Mouse (Mus musculus) G1E (cell line): Measurements from ENCODE around the gene Fam155a. TPM values are rescaled to one million over a fixed set of nuclear protein-coding genes. Genes with fewer than 3 reads are reported as not detected.

Experiments used
- ATAC-seq: 2 replicates; pipeline ENCODE4 v1.8.0; 2016; ENCODE audit warnings: mild to moderate bottlenecking; ENCODE audit not compliant: insufficient number of reproducible peaks, poor library complexity, low FRiP score, severe bottlenecking; ENCODE audit errors: extremely low read depth
- DNase-seq: peaks from one replicate; pipeline ENCODE4 v3.0.0; 2012; ENCODE audit warnings: low spot score
- H3K27me3 ChIP-seq: 2 replicates; pipeline ENCODE4 v1.6.1; 2012; ENCODE audit warnings: mild to moderate bottlenecking, low read length, inconsistent platforms; ENCODE audit not compliant: insufficient read depth
- H3K36me3 ChIP-seq: replicated peaks from 2 replicates; pipeline ENCODE3; 2012; ENCODE audit warnings: mild to moderate bottlenecking, inconsistent platforms
- H3K4me1 ChIP-seq: 2 replicates; pipeline ENCODE4 v1.6.1; 2012; ENCODE audit warnings: low read depth, low read length, inconsistent platforms, mixed read lengths; ENCODE audit not compliant: insufficient read depth
- H3K4me3 ChIP-seq: 2 replicates; pipeline ENCODE4 v1.5.1; 2012; ENCODE audit warnings: low read depth, mild to moderate bottlenecking, inconsistent platforms, low read length, moderate library complexity, mixed read lengths
- H3K9me3 ChIP-seq: replicated peaks from 2 replicates; pipeline ENCODE4 v1.6.1; 2012; ENCODE audit warnings: inconsistent platforms
- CTCF ChIP-seq: IDR thresholded peaks from 2 replicates; pipeline ENCODE4 v1.5.1; 2012; ENCODE audit warnings: low read depth, low read length, inconsistent platforms, mixed read lengths
- GATA1 ChIP-seq: IDR thresholded peaks from 2 replicates; pipeline ENCODE4 v1.6.1; 2012; ENCODE audit warnings: borderline replicate concordance, low read length, inconsistent platforms, mixed read lengths
- GATA2 ChIP-seq: IDR thresholded peaks from 2 replicates; pipeline ENCODE4 v1.6.1; 2012; ENCODE audit warnings: low read depth, low read length, inconsistent platforms, borderline replicate concordance
- POLR2AphosphoS5 ChIP-seq: IDR thresholded peaks from 2 replicates; pipeline ENCODE4 v1.6.1; 2012; ENCODE audit warnings: low read depth, low read length, inconsistent platforms; ENCODE audit not compliant: insufficient replicate concordance
- TAL1 ChIP-seq: conservative IDR thresholded peaks from 2 replicates; pipeline ENCODE4 v1.6.1; 2012; ENCODE audit warnings: low read depth, low read length, inconsistent platforms, mixed read lengths
- polyA plus RNA-seq: library from polyadenylated mRNA; stranded (reverse); fragments of >175 nt; gene quantifications from 2 replicates; pipeline ENCODE4 v1.2.3, GENCODE M21; 2012
- total RNA-seq, 2 experiments: library from RNA; stranded (forward) in 1 of 2; stranded (reverse) in 1 of 2; fragments of 200-1000 nt in 1 of 2; fragments of >200 nt in 1 of 2; fragmentation: Nextera tagmentation in 1 of 2; gene quantifications; 2 replicates each; pipeline ENCODE4 v1.2.3; 2014 to 2017

The Fam155a gene
- total and polyA plus RNA-seq, 3 experiments, result 0.27 TPM; not detected in 2

- Histone ChIP-seq H3K36me3 (no peaks in the 10 kb centered on the region), H3K9me3 (no peaks in the 10 kb centered on the region), H3K4me3 (no peak overlapping the region), H3K4me1 (no peaks in the 10 kb centered on the region), H3K27me3 (no peaks in the 10 kb centered on the region)
- TF ChIP-seq CTCF (no peak), POLR2AphosphoS5 (no peak), GATA2 (no peak), GATA1 (no peak), TAL1 (no peak)
- no peak for ATAC-seq
- DNase-seq, result no peak
Measured at GRCm38 (mm10) chr8:9182461-9182860, 588.5 kb downstream of the Fam155a start.

GRCm38 (mm10) chr8:9180686-9181315 is 590.2 kb downstream of the Fam155a start:
- no peak for DNase-seq
- no peak for ATAC-seq
- H3K4me1 ChIP-seq, result no peaks in the 10 kb centered on the region
- no peaks in the 10 kb centered on the region for H3K27me3 ChIP-seq
- no peaks in the 10 kb centered on the region for H3K9me3 ChIP-seq
- no peaks in the 10 kb centered on the region for H3K36me3 ChIP-seq
- no peak for TF ChIP-seq POLR2AphosphoS5
- TF ChIP-seq GATA2, result no peak
- TF ChIP-seq CTCF, result no peak
- no peak for TF ChIP-seq GATA1
- TF ChIP-seq TAL1, result no peak
- H3K4me3 ChIP-seq, result no peak overlapping the region

GRCm38 (mm10) chr8:9176974-9177373 is 594.0 kb downstream of the Fam155a start:
- H3K36me3 ChIP-seq, result no peaks in the 10 kb centered on the region
- H3K4me3 ChIP-seq, result no peak overlapping the region
- DNase-seq (no peak), ATAC-seq (no peak)
- H3K9me3 ChIP-seq, result no peaks in the 10 kb centered on the region
- no peaks in the 10 kb centered on the region for H3K27me3 ChIP-seq
- TF ChIP-seq GATA2 (no peak), POLR2AphosphoS5 (no peak), CTCF (no peak), TAL1 (no peak), GATA1 (no peak)
- H3K4me1 ChIP-seq, result no peaks in the 10 kb centered on the region

DNA sequence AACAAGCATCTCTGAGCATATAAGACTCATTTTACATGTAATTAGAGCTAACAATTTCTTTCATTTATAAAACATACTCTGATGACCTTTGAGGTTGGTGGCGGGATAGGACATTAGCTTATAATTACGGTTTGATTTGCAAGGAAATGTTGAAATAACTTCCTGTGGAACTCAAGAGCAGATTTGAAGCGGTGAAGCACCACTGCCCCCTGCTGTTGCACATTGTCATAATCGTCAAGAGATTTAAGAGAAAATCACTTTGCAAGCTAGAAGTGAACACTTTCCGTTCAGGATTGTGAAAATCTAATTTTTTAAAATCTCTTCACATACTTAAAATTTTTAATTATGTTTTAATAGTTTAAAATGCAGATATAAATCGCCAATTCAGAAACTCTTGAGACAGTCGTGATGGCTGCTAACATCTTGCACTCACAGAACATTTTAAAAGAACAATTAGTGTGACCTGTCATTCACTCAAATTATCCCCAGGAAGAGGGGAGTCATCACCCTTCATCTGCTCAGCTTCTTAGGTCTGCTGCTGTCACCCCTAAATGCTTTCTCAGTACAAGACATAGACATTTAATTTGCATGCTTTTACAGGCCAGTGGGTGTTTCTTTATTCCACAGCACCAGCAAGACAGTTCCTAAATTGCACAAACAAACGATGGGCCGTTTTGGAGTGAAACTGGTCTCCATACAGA is 595.9 kb downstream of the Fam155a start:
- ATAC-seq, result no peak
- Histone ChIP-seq H3K36me3 (no peaks in the 10 kb centered on the region), H3K4me3 (no peak overlapping the region), H3K4me1 (no peaks in the 10 kb centered on the region), H3K27me3 (no peaks in the 10 kb centered on the region), H3K9me3 (no peaks in the 10 kb centered on the region)
- TF ChIP-seq TAL1 (no peak), GATA1 (no peak), CTCF (no peak), GATA2 (no peak), POLR2AphosphoS5 (no peak)
- no peak for DNase-seq

DNA sequence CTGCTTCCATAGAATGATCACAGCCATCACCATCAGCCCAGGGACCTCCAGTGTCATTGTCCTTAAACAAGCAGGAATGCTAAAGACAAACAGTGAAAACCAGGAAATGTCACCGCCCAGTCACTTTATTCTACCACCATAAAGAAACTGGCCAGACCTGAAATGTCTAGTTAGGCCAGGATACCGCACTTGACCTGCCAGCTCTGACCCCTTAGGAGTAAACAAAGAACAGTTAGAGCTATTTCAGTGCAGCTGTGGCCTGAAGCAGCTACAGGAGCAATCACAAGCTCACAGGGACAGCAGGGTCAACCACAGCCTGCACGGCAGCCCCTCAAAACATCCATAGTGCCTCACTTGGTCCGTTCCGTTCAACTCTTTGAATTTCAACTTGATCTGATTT is 599.1 kb downstream of the Fam155a start:
- Histone ChIP-seq H3K9me3 (no peaks in the 10 kb centered on the region), H3K36me3 (no peaks in the 10 kb centered on the region), H3K4me1 (no peaks in the 10 kb centered on the region), H3K27me3 (no peaks in the 10 kb centered on the region), H3K4me3 (no peak overlapping the region)
- DNase-seq (no peak), ATAC-seq (no peak)
- TF ChIP-seq GATA2 (no peak), TAL1 (no peak), GATA1 (no peak), POLR2AphosphoS5 (no peak), CTCF (no peak)

GRCm38 (mm10) chr8:9167995-9168394 is 603.0 kb downstream of the Fam155a start:
- H3K9me3 ChIP-seq, result no peaks in the 10 kb centered on the region
- no peak for TF ChIP-seq CTCF
- TF ChIP-seq GATA2, result no peak
- no peak for TF ChIP-seq POLR2AphosphoS5
- no peak for TF ChIP-seq GATA1
- no peak for TF ChIP-seq TAL1
- H3K4me3 ChIP-seq, result no peak overlapping the region
- H3K36me3 ChIP-seq, result no peaks in the 10 kb centered on the region
- DNase-seq, result no peak
- ATAC-seq, result no peak
- H3K27me3 ChIP-seq, result no peaks in the 10 kb centered on the region
- H3K4me1 ChIP-seq, result no peaks in the 10 kb centered on the region
